Mouse (Mus musculus) lung, adult 2 months (tissue): Measurements from ENCODE around the gene Sebox.

Source experiments
- CTCF ChIP-seq: fragments of 200-500 bp; IDR thresholded peaks from 2 replicates; pipeline ENCODE4 v1.5.1; 2011; ENCODE audit warnings: mild to moderate bottlenecking, low read length, control low read depth; ENCODE audit not compliant: insufficient read depth
- POLR2A ChIP-seq: fragments of 200-500 bp; IDR thresholded peaks from 2 replicates; pipeline ENCODE4 v1.6.1; 2011; ENCODE audit warnings: low read depth, mild to moderate bottlenecking, control low read depth, low read length, borderline replicate concordance; ENCODE audit errors: extremely low read depth

DNA sequence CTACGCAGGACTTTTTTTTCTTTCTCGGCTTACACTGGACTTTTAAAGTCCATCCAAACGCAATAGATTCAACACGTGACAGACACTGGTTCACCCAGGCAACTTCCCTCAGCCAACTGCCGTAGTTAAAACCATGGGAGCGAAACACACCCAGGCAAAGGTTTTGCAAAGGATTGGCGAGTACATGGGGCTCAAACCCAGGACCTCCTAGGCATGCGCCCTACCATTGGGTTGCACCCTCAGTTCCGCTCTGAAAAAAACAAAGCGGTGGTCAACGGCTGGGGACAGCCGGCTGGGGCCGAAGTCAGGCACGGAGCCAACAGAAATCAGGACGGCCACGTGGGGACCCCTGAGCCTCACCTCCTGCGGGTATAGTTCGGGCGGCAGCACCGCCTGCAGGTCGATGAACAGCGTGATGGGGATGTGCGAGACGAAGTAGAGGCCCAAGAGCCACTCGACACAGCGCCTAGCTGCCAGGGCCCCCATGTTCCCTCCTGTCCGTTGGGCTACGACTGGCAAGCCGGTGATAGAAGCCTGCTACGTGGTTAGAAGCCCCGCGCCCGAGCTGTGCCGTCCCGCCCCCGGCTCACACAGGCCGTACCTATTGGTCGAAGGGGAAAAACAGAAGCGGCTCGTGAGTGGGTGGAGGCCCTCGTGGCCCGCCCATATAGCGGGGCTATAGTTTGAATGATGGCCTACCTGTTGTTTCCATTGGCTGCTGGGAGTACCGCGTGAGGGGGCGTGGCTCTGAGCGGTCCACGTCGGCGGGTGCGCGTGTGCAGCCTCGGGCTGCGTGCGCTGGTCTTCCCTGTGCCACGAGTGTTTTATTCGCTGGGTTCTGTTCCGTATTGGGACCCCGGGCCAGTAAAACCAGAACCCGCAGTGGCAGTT lies 47.2 kb downstream of the Sebox start, which contains the start of gene Tmem97:
- TF ChIP-seq CTCF (no peak), POLR2A (peak; percentile 80; the same call in 1 of the 2 replicates)
